Mouse (Mus musculus) forebrain, embryonic 11.5 days (tissue): ENCODE data around the gene Kcnma1. TPM values are rescaled to one million over a fixed set of nuclear protein-coding genes. Genes with fewer than 3 reads are reported as not detected.

Experiments used
- ATAC-seq: fragments of 200-750 bp; cut with Nextera tagmentation; replicated peaks from 2 replicates; pipeline ENCODE4 v1.8.0; 2017; ENCODE audit warnings: moderate TSS enrichment; ENCODE audit not compliant: low FRiP score
- DNase-seq: peaks from one replicate; pipeline ENCODE4 v3.0.0-alpha.2; 2017; ENCODE audit warnings: low spot score
- H3K27ac ChIP-seq: fragments of 300-500 bp; sonication (generic); 2 replicates; pipeline ENCODE4 v1.5.1; 2014; ENCODE audit warnings: low read depth, low read length
- H3K27me3 ChIP-seq: fragments of 300-500 bp; sonication (generic); 2 replicates; pipeline ENCODE4 v1.6.1; 2014; ENCODE audit warnings: mild to moderate bottlenecking, low read length, mixed read lengths; ENCODE audit not compliant: control insufficient read depth, insufficient read depth
- H3K36me3 ChIP-seq: fragments of 300-500 bp; sonication (generic); 2 replicates; pipeline ENCODE4 v1.6.1; 2014; ENCODE audit warnings: mild to moderate bottlenecking, low read length, moderate library complexity, mixed read lengths; ENCODE audit not compliant: control insufficient read depth, insufficient read depth
- H3K4me1 ChIP-seq: fragments of 300-500 bp; sonication (generic); replicated peaks from 2 replicates; pipeline ENCODE4 v1.6.1; 2014; ENCODE audit warnings: low read length, mixed read lengths; ENCODE audit not compliant: control insufficient read depth, insufficient read depth
- H3K4me2 ChIP-seq: fragments of 300-500 bp; sonication (generic); 2 replicates; pipeline ENCODE4 v1.6.1; 2014; ENCODE audit warnings: low read depth, mild to moderate bottlenecking, low read length, moderate library complexity, mixed read lengths; ENCODE audit not compliant: severe bottlenecking
- H3K4me3 ChIP-seq: fragments of 300-500 bp; sonication (generic); 2 replicates; pipeline ENCODE4 v1.5.1; 2014; ENCODE audit warnings: low read depth, low read length
- H3K9ac ChIP-seq: fragments of 300-500 bp; sonication (generic); 2 replicates; pipeline ENCODE4 v1.6.1; 2014; ENCODE audit warnings: low read length
- H3K9me3 ChIP-seq: fragments of 300-500 bp; sonication (generic); 2 replicates; pipeline ENCODE4 v1.6.1; 2016; ENCODE audit warnings: low read length, mixed read lengths; ENCODE audit not compliant: control insufficient read depth
- WGBS: fragments of 180-500 bp; shearing (Covaris S2); extraction: QIAGEN DNeasy Blood & Tissue Kit; methylation state at CpG from one replicate; pipeline ENCODE4 v1.1.7; 2014; 5-methylcytosine and 5-hydroxymethylcytosine counted together
- polyA plus RNA-seq: library from polyadenylated mRNA; unstranded; fragments of >200 nt; fragmentation: Nextera tagmentation; extraction: Ambion mirVana; gene quantifications from 2 replicates; pipeline ENCODE4 v1.2.1, GENCODE M21; 2014

Kcnma1 gene
- polyA plus RNA-seq, 1 experiment from 2014 or later: 0.45 TPM

- Histone ChIP-seq H3K4me1 (no peaks in the 10 kb centered on the region), H3K27me3 (no peaks in the 10 kb centered on the region), H3K9ac (no peak overlapping the region), H3K36me3 (no peaks in the 10 kb centered on the region), H3K4me3 (no peak overlapping the region), H3K4me2 (no peak overlapping the region), H3K27ac (no peak overlapping the region), H3K9me3 (no peaks in the 10 kb centered on the region)
- ATAC-seq (no peak), DNase-seq (no peak)
- 87% methylated on average over 8 of the region's 8 CpGs for WGBS
These were observed 520.4 kb downstream of the Kcnma1 start for GRCm38 (mm10) chr14:23493750-23494495.

GRCm38 (mm10) chr14:23492581-23493360, 521.5 kb downstream of the Kcnma1 start:
- no peak for DNase-seq
- H3K36me3 ChIP-seq: no peaks in the 10 kb centered on the region

DNA sequence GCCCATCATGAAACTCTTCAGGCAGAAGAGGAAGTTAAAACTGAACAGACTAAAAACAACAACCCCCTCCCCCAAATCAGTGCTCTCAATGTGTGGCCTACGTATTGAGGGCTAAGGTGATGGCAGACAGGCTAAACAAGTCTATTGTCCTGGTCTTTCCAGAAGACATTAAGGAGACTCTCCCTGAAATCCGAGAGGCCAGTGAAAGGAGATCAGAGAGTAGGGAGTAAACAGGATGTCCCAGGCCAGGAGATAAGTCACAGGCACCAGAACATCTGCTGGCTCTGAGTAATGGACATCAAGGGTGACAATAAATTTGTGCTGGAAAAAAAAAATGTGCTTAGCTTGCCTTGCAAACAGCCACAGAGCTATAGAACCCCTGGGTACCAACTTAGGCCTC, 522.9 kb downstream of the Kcnma1 start:
- DNase-seq (no peak), ATAC-seq (no peak)
- Histone ChIP-seq H3K27ac (no peak overlapping the region), H3K4me1 (no peaks in the 10 kb centered on the region), H3K9me3 (no peaks in the 10 kb centered on the region), H3K9ac (no peak overlapping the region), H3K4me3 (no peak overlapping the region), H3K27me3 (no peaks in the 10 kb centered on the region), H3K36me3 (no peaks in the 10 kb centered on the region), H3K4me2 (no peak overlapping the region)
- 47% methylated on average over 2 of the region's 2 CpGs for WGBS

More at GRCm38 (mm10) chr14:23492581-23493360, 521.5 kb downstream of the Kcnma1 start:
- ATAC-seq: no peak
- no peak overlapping the region for H3K27ac ChIP-seq
- no peak overlapping the region for H3K9ac ChIP-seq
- WGBS: 91% methylated on average over 9 of the region's 9 CpGs
- H3K4me2 ChIP-seq: no peak overlapping the region
- H3K9me3 ChIP-seq: no peaks in the 10 kb centered on the region
- H3K4me3 ChIP-seq: no peak overlapping the region
- H3K27me3 ChIP-seq: no peaks in the 10 kb centered on the region
- H3K4me1 ChIP-seq: no peaks in the 10 kb centered on the region

- no peaks in the 10 kb centered on the region for H3K27me3 ChIP-seq
- H3K4me2 ChIP-seq: no peak overlapping the region
- ATAC-seq (no peak), DNase-seq (no peak)
- H3K27ac ChIP-seq: no peak overlapping the region
- no peaks in the 10 kb centered on the region for H3K4me1 ChIP-seq
- H3K9me3 ChIP-seq: no peaks in the 10 kb centered on the region
- 97% methylated on average over 1 of the region's 1 CpGs for WGBS
- H3K36me3 ChIP-seq: no peaks in the 10 kb centered on the region
- H3K4me3 ChIP-seq: no peak overlapping the region
- H3K9ac ChIP-seq: no peak overlapping the region
These were observed 527.6 kb downstream of the Kcnma1 start for GRCm38 (mm10) chr14:23486687-23487086.

- H3K4me2 ChIP-seq: no peak overlapping the region
- DNase-seq: no peak
- H3K4me1 ChIP-seq: no peaks in the 10 kb centered on the region
- no peak for ATAC-seq
- no peak overlapping the region for H3K9ac ChIP-seq
- WGBS: 87% methylated on average over 7 of the region's 7 CpGs
- no peak overlapping the region for H3K4me3 ChIP-seq
- no peak overlapping the region for H3K27ac ChIP-seq
- H3K9me3 ChIP-seq: no peaks in the 10 kb centered on the region
- H3K27me3 ChIP-seq: no peaks in the 10 kb centered on the region
- H3K36me3 ChIP-seq: no peaks in the 10 kb centered on the region
These were observed 528.3 kb downstream of the Kcnma1 start for GRCm38 (mm10) chr14:23485802-23486500.

- H3K9ac ChIP-seq: no peak overlapping the region
- no peaks in the 10 kb centered on the region for H3K9me3 ChIP-seq
- no peaks in the 10 kb centered on the region for H3K36me3 ChIP-seq
- WGBS: 91% methylated on average over 4 of the region's 4 CpGs
- no peaks in the 10 kb centered on the region for H3K4me1 ChIP-seq
- H3K27ac ChIP-seq: no peak overlapping the region
- no peaks in the 10 kb centered on the region for H3K27me3 ChIP-seq
- H3K4me3 ChIP-seq: no peak overlapping the region
- ATAC-seq: no peak
- DNase-seq: no peak
- no peak overlapping the region for H3K4me2 ChIP-seq
These were observed 539.2 kb downstream of the Kcnma1 start for GRCm38 (mm10) chr14:23475129-23475528.

GRCm38 (mm10) chr14:23470071-23470470, 544.2 kb downstream of the Kcnma1 start:
- ATAC-seq: no peak
- Histone ChIP-seq H3K4me1 (no peaks in the 10 kb centered on the region), H3K4me2 (no peak overlapping the region), H3K27me3 (no peaks in the 10 kb centered on the region), H3K9ac (no peak overlapping the region), H3K9me3 (no peaks in the 10 kb centered on the region), H3K27ac (no peak overlapping the region), H3K4me3 (no peak overlapping the region), H3K36me3 (no peaks in the 10 kb centered on the region)
- WGBS: 92% methylated on average over 2 of the region's 2 CpGs
- no peak for DNase-seq

- Histone ChIP-seq H3K27me3 (no peaks in the 10 kb centered on the region), H3K36me3 (no peaks in the 10 kb centered on the region), H3K27ac (no peak overlapping the region), H3K4me3 (no peak overlapping the region), H3K4me2 (no peak overlapping the region), H3K9me3 (no peaks in the 10 kb centered on the region), H3K4me1 (no peaks in the 10 kb centered on the region), H3K9ac (no peak overlapping the region)
- WGBS: 71% methylated on average over 2 of the region's 2 CpGs
- DNase-seq: no peak
- no peak for ATAC-seq
These were observed 549.2 kb downstream of the Kcnma1 start for GRCm38 (mm10) chr14:23465135-23465534.
